Mouse (Mus musculus): Measurements from ENCODE around the gene Serpinb9d.
"Not testable (repeated sequence)": the region's sequence is repeated elsewhere in the genome, so short reads cannot be mapped to it uniquely, and the experiment has no call there.

Serpinb9d gene

GRCm38 (mm10) chr13:33192659-33193058 lies at the start of gene Serpinb9d:
Gene Serpinb9d, plus strand, starts transcription at chr13:33192959.
- no peak for DNase-seq

GRCm38 (mm10) chr13:33159642-33160041 lies 33.1 kb upstream of the Serpinb9d start, which contains the start of gene Serpinb9c:
Gene Serpinb9c, minus strand, starts transcription at chr13:33159742.
- no peak for DNase-seq

GRCm38 (mm10) chr13:33190486-33190885 lies 2.3 kb upstream of the Serpinb9d start:
- DNase-seq = not testable (repeated sequence)

- no peak for DNase-seq
Measured at GRCm38 (mm10) chr13:33199740-33200139, 7.0 kb downstream of the Serpinb9d start.

GRCm38 (mm10) chr13:33249312-33249711 lies 56.6 kb downstream of the Serpinb9d start, which contains the start of gene Serpinb9e:
Gene Serpinb9e, plus strand, starts transcription at chr13:33249612.
- not testable (repeated sequence) for DNase-seq

All from kidney, adult 8-10 months (tissue).